Mouse (Mus musculus) adrenal gland, postnatal 4 days (tissue): ENCODE measurements at regions not wholly inside any gene's neighbourhood (a gene's known extent, or its start where the extent isn't known, plus 50 kb on each side); places are given as distances from the start of the nearest gene placed in this dataset.

ENCODE experiments used
- DNase-seq, 2 experiments: peaks; one replicate each; pipeline ENCODE4 v3.0.0; 2021 to 2022; ENCODE audit warnings: low spot score in 2 of 2, mixed read lengths in 2 of 2

GRCm38 (mm10) chr6:67087393-67087792, 50.1 kb upstream of the Gadd45a start:
- no peak for DNase-seq
